Mouse (Mus musculus) small intestine, adult 2 months (tissue): ENCODE data around the gene Krt36. TPM values are rescaled to one million over a fixed set of nuclear protein-coding genes. Genes with fewer than 3 reads are reported as not detected.

Experiments used
- H3K27ac ChIP-seq: fragments of 200-500 bp; 2 replicates; pipeline ENCODE4 v1.5.1; 2012; ENCODE audit warnings: low read depth, low read length, control low read depth, inconsistent platforms; ENCODE audit not compliant: insufficient read depth
- H3K27me3 ChIP-seq: fragments of 200-500 bp; 2 replicates; pipeline ENCODE4 v1.6.1; 2012; ENCODE audit warnings: mild to moderate bottlenecking, moderate library complexity, low read length, inconsistent platforms; ENCODE audit not compliant: control insufficient read depth, insufficient read depth
- H3K36me3 ChIP-seq: fragments of 200-500 bp; 2 replicates; pipeline ENCODE4 v1.6.1; 2012; ENCODE audit warnings: mild to moderate bottlenecking, low read length, control low read depth, inconsistent platforms; ENCODE audit not compliant: control insufficient read depth, insufficient read depth
- H3K4me1 ChIP-seq: fragments of 200-500 bp; 2 replicates; pipeline ENCODE4 v1.6.1; 2012; ENCODE audit warnings: low read length, inconsistent platforms, mixed read lengths; ENCODE audit not compliant: control insufficient read depth, insufficient read depth, insufficient read length
- H3K4me3 ChIP-seq: fragments of 200-500 bp; 2 replicates; pipeline ENCODE4 v1.5.1; 2012; ENCODE audit warnings: low read depth, mild to moderate bottlenecking, control low read depth, inconsistent platforms, low read length, moderate library complexity
- CTCF ChIP-seq: fragments of 200-500 bp; IDR thresholded peaks from 2 replicates; pipeline ENCODE4 v1.5.1; 2012; ENCODE audit warnings: low read depth, mild to moderate bottlenecking, control low read depth, inconsistent platforms, low read length, moderate library complexity, mixed read lengths; ENCODE audit not compliant: insufficient replicate concordance, insufficient read length; ENCODE audit errors: extremely low read depth
- POLR2A ChIP-seq: fragments of 200-500 bp; IDR thresholded peaks from 2 replicates; pipeline ENCODE4 v1.6.1; 2012; ENCODE audit warnings: low read depth, mild to moderate bottlenecking, control low read depth, inconsistent platforms, low read length, moderate library complexity
- WGBS: fragments of 180-500 bp; shearing (Covaris S2); methylation state at CpG from one replicate; pipeline ENCODE4 v1.1.7; 2018; 5-methylcytosine and 5-hydroxymethylcytosine counted together
- polyA plus RNA-seq: library from polyadenylated mRNA; depleted of rRNA; stranded (reverse); fragments of >200 nt; gene quantifications from 2 replicates; pipeline ENCODE4 v1.2.3, GENCODE M21; 2012; rRNA removed

The Krt36 gene
- polyA plus RNA-seq, 1 experiment, result not detected

DNA sequence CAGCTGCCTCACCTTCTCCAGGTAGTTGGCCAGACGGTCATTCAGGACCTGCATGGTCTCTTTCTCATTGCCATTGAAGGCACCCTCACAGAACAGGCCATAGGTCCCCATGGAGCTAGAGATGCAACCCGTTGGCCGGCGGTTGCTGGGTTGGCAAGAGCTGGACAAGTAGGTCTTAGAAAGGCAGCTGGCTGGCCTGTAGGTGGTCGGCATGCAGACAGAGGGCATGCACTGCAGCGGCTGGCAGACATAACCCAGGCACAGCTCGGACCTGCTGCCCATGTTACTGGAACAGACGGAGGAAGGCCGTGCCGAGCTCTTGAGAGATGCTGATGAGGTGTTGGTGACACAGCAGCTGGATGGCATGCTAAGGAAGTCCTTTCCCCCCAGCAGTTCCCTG lies 17.6 kb downstream of the Krt36 start, which contains the start of gene Krt32:
TSS of gene Krt32 (minus strand) at position 366 of the 400 bp plus-strand sequence.
- no peaks in the 10 kb centered on the region for H3K27me3 ChIP-seq
- H3K27ac ChIP-seq, result no peak within 1 kb of the TSS
- H3K36me3 ChIP-seq, result no peaks in the 10 kb centered on the region
- no peak for TF ChIP-seq POLR2A
- no peak for TF ChIP-seq CTCF
- no peak within 1 kb of the TSS for H3K4me3 ChIP-seq
- peaks cover 8% of the 10 kb centered on the region; the same call in 1 of the 2 replicates for H3K4me1 ChIP-seq
- WGBS, result 91% methylated on average over 10 of the region's 10 CpGs

DNA sequence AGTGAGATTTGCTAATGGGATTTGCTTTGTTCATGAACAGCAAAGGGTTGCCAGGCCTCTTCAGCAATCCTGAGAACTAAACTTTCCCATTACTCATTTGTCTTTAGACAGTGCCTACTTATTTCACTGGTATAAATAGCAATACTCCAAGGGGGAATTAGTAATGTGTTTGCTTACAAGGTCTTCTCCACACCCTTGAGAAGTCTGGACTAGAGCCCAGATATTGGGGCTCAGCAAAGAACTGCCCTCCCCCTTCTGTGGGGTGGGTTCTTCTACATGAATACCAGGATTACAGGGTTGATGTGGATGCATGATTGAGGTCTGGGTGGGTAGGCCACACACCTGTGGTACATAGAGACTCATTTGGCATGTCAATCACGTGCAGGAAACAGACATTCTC lies 31.6 kb downstream of the Krt36 start:
- Histone ChIP-seq H3K4me1 (no peaks in the 10 kb centered on the region), H3K4me3 (no peak overlapping the region), H3K36me3 (no peaks in the 10 kb centered on the region), H3K27me3 (no peaks in the 10 kb centered on the region), H3K27ac (no peak overlapping the region)
- TF ChIP-seq POLR2A (no peak), CTCF (no peak)
- 39% methylated on average over 1 of the region's 1 CpGs for WGBS

DNA sequence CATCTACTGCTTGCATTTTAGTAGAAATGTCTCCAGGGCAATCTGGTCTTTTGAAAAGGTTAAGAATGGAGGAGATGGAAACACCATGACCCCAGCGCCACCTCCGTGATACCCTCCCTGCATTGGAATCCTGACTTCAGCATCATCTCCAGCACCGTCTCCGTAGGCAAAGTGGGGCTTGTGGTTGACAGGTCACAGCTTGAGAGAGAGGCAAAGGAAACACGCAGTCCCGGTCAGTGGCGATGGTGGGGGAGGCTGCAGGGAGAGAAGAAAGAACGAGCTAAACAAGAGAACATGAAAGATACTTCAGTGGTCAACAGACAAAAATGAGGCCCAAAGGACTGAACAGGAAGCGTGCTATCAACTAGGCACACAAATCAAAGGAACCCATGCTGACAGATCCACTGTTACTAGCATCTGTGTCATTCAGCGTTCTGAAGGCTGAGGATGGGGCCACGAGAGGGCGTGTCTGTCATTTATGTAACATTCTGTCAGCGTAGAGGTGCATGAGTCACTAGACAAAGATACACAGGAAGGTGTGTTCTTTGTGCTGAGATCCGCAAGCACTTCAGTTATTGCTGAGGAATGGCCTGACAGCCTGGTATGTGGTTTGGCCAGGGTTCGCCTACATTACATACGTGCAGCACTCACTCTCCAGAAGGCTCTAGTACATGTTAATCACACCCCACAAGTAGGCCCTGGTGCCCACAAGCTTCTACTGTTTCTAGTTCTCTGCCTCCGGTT lies 38.0 kb downstream of the Krt36 start:
- H3K27me3 ChIP-seq, result no peaks in the 10 kb centered on the region
- TF ChIP-seq CTCF (peak; percentile 44; the same call in 1 of the 2 replicates), POLR2A (no peak)
- H3K36me3 ChIP-seq, result no peaks in the 10 kb centered on the region
- H3K4me3 ChIP-seq, result no peak overlapping the region
- H3K4me1 ChIP-seq, result no peaks in the 10 kb centered on the region; the same call in 1 of the 2 replicates
- no peak overlapping the region for H3K27ac ChIP-seq
- WGBS, result 54% methylated on average over 17 of the region's 17 CpGs

DNA sequence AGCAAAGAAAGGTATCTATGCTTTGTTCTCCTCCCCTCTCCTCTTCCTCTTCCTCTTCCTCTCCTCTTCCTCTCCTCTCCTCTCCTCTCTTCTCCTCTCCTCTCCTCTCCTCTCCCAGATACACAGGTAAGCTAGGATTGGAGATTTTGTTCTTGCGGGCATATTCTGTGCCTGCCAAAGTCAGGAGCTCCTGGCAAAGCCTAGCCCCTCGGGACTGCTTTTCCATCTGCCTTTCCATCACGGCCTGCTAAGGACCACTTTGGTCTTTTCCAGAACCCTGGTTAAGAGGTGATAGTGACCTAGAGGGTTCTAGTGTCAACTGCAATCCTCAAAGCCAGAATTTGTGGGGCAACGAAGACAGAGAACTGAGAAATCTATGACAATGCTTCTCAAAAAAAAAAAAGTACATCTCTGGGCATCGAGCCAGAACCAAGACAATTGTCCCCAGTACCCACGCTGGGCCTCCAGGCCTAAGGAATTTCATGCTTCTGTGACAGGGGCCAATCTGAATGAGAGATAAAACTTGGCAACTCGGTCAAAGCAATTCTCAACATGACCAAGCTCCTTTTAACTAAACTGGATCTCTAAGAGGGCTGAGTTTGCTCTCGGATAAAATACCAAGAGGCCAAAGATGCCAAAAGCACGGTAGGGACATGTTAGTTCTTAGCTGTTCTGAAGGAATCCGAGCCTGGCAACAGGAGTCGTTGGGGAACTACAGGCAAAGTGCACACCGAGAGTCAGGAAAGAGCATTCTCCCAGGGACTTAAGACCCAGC lies 39.0 kb downstream of the Krt36 start:
- H3K27me3 ChIP-seq, result no peaks in the 10 kb centered on the region
- H3K27ac ChIP-seq, result no peak overlapping the region
- TF ChIP-seq CTCF (no peak), POLR2A (no peak)
- H3K36me3 ChIP-seq, result no peaks in the 10 kb centered on the region
- no peaks in the 10 kb centered on the region; the same call in 1 of the 2 replicates for H3K4me1 ChIP-seq
- no peak overlapping the region for H3K4me3 ChIP-seq
- WGBS, result 50% methylated on average over 12 of the region's 12 CpGs

DNA sequence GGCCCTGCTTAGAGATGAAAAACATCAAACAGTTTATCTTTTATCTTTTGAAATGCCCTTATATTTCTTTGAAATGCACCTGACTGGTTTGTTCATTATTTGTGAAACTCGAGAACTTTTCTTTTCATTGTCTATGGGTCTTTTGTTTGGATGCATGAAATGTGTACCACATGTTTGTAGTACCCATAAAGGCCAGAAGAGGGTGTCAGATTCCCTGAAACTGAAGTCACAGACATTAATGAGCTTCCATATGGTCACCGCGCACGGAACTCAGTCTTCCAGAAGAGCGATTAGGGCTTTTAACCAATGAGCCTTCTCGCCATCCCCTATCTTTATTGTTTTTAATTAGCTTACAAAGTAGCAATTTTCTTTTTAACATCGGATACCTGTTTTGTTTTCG lies 46.6 kb downstream of the Krt36 start:
- WGBS, result 87% methylated on average over 8 of the region's 8 CpGs
- no peaks in the 10 kb centered on the region for H3K27me3 ChIP-seq

DNA sequence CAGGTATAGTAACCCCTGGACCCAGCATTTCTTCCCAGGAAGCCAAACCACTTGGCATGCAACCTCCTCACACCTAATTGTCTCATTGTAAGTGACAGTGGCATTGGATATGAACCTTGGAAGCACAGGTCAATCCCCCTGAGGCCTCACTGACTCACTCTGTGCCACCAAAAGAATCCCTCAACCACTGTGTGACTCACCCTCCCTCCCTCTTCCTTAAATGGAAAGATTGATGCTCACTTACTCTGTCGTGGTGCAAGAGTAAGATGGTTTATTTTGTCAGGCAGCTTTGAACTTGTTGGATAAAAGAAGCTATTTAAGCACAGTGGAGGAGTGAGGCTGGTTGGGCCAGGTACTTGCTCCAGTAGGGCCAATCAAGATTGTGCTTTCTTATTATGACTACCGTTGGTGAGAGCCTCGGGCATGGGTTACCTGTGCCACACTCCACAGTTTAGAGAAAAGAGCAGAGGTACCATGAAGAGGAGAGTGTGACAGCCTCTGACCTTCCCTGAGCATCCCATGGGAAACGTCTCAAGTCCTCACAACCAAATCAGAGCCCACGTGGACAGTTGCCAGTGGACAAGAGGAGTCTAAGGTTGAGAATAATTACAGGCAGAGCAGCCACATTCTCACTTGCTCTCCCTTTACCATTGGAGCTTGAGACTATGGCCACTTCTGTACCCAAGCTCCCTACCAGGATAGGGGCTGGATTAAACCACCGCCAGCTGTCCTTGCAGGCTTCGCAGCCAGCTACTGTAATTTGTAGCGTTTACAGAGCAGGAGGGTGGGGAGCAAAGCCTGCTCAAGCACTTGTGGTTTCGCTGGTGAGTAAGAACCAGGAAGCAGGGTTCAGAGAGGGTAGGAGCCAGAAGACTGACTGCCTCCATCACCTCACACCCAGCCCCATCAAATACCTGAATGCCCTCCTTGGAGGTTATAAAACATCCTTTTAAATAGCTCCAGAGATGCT lies 49.5 kb downstream of the Krt36 start:
- WGBS, result 43% methylated on average over 9 of the region's 9 CpGs
- Histone ChIP-seq H3K27ac (no peak overlapping the region), H3K27me3 (no peaks in the 10 kb centered on the region)

More for the DNA sequence above, 46.6 kb downstream of the Krt36 start:
- no peak overlapping the region for H3K4me3 ChIP-seq
- no peak overlapping the region for H3K27ac ChIP-seq
- H3K36me3 ChIP-seq, result no peaks in the 10 kb centered on the region
- no peak for TF ChIP-seq POLR2A
- no peak for TF ChIP-seq CTCF
- H3K4me1 ChIP-seq, result no peaks in the 10 kb centered on the region

More for the DNA sequence above, 49.5 kb downstream of the Krt36 start:
- TF ChIP-seq POLR2A (no peak), CTCF (no peak)
- Histone ChIP-seq H3K4me3 (no peak overlapping the region), H3K36me3 (no peaks in the 10 kb centered on the region), H3K4me1 (no peaks in the 10 kb centered on the region)

Other genes with a start within 250 kb of the Krt36 start
- gene Gm11568, start 247.7 kb downstream of the Krt36 start, polyA plus RNA-seq, result not detected in 2 replicates
- not detected in 2 replicates for gene Gm11559, start 241.2 kb downstream of the Krt36 start, polyA plus RNA-seq
- not detected in 2 replicates for gene Krtap9-1, start 232.2 kb downstream of the Krt36 start, polyA plus RNA-seq
- not detected in 2 replicates for gene Gm11567, start 226.4 kb downstream of the Krt36 start, polyA plus RNA-seq
- gene Krtap31-1, start 197.7 kb downstream of the Krt36 start, polyA plus RNA-seq, result not detected in 2 replicates
- not detected in 2 replicates for gene Gm11565, start 190.9 kb downstream of the Krt36 start, polyA plus RNA-seq
- gene Krtap31-2, start 169.3 kb downstream of the Krt36 start, polyA plus RNA-seq, result not detected in 2 replicates
- gene Krtap9-5, start 157.2 kb downstream of the Krt36 start, polyA plus RNA-seq, result not detected in 2 replicates
- not detected in 2 replicates for gene Krtap29-1, start 126.6 kb downstream of the Krt36 start, polyA plus RNA-seq
- not detected in 2 replicates for gene Krtap16-1, start 119.0 kb downstream of the Krt36 start, polyA plus RNA-seq
- gene Krtap17-1, start 111.6 kb downstream of the Krt36 start, polyA plus RNA-seq, result not detected in 2 replicates
- not detected in 2 replicates for gene Krt33a, start 89.4 kb downstream of the Krt36 start, polyA plus RNA-seq
- gene Krt33b, start 75.8 kb downstream of the Krt36 start, polyA plus RNA-seq, result not detected in 2 replicates
- not detected in 2 replicates for gene Krt34, start 64.1 kb downstream of the Krt36 start, polyA plus RNA-seq
- gene Krt31, start 55.1 kb downstream of the Krt36 start, polyA plus RNA-seq, result 0.20 TPM in 1 of 2 replicates, not detected in the other
- not detected in 2 replicates for gene Krt32, start 17.4 kb downstream of the Krt36 start, polyA plus RNA-seq
- gene Krt35, start 9.4 kb downstream of the Krt36 start, polyA plus RNA-seq, result not detected in 2 replicates
- 1.0 TPM in 1 of 2 replicates, not detected in the other for gene Krt13, start 15.9 kb upstream of the Krt36 start, polyA plus RNA-seq
- 0.32 and 1.1 TPM in 2 replicates for gene Krt15, start 30.3 kb upstream of the Krt36 start, polyA plus RNA-seq
- gene Krt19, start 43.0 kb upstream of the Krt36 start, polyA plus RNA-seq, result 1,218 and 2,324 TPM in 2 replicates
- not detected in 2 replicates for gene Krt9, start 87.6 kb upstream of the Krt36 start, polyA plus RNA-seq
- 0.27 TPM in 1 of 2 replicates, not detected in the other for gene Krt14, start 101.9 kb upstream of the Krt36 start, polyA plus RNA-seq
- 0.08 TPM in 1 of 2 replicates, not detected in the other for gene Krt16, start 143.3 kb upstream of the Krt36 start, polyA plus RNA-seq
- gene Krt17, start 155.4 kb upstream of the Krt36 start, polyA plus RNA-seq, result 0.11 and 0.72 TPM in 2 replicates
- 0.09 TPM in 1 of 2 replicates, not detected in the other for gene Krt42, start 164.2 kb upstream of the Krt36 start, polyA plus RNA-seq
- 49.3 and 102 TPM in 2 replicates for gene Eif1, start 214.3 kb upstream of the Krt36 start, polyA plus RNA-seq
- gene Gast, start 228.8 kb upstream of the Krt36 start, polyA plus RNA-seq, result 0.38 and 336 TPM in 2 replicates